Mouse (Mus musculus) CD4-positive, CD25-positive, alpha-beta regulatory T cell, adult 2 months (primary cell): ENCODE results near the gene Pam.

ENCODE experiments used
- DNase-seq: peaks from one replicate; pipeline ENCODE4 v3.0.0-alpha.2; 2012; ENCODE audit warnings: low read depth, low spot score

Pam gene

DNA sequence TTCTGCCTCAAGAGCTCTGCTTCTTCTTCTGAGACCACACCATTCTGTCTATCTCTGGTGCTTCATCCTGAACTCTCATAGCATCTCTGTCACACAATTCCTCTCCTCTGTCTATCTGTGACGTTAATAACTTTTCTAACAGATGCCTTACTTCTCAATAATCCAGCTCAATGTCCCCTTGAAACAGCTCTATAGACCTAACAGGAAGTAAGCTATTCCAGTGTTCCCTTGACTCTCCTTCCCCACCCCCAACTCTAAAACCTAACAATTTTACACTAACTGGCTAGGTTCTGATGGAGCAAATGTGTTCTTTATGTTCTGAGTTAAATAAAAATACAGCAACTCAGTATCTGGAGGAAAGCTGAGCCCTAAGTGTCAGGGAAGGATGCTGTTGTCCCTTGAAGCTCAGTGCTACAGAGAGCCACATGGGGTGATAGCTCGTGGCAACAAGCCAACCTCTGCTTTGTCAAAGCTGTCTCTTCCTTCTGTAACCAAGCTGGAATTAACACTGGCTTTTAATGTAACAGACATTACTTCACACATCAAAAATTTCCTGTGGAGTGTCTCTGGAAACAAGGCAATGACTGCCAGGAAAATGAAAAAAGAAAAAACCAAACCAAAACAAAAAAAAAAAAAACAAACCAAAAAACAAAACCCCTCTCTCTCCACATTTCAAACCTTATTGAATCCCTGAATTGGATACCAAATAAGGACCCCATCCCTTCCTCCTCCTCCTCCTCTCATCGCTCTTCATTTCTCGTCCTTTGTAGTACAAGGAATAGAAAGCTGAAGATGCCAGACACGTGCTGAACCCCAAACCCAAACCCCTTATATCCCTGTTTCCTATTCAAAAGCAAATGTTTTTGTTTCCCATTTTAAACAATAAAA is 261.7 kb downstream of the Pam start:
- DNase-seq, result no peak

DNA sequence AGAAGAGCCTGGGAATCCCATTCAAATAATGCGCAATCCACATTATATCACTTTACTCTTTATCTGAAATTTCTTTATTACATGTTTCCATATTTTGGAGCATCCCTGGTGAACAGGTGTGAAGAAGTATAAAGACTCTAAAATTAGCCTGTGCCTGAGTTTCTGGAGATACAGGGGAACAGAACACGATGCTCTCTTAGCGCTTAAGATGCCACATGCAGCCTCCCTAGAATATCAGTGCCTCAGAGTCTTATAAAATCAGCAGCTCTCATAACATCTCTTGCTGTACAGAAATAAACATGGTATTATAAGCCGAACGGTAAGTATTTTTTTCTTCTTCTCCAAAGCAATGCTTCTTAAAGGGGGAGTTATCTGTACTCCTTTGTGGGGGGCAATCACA is 267.4 kb downstream of the Pam start:
- no peak for DNase-seq

DNA sequence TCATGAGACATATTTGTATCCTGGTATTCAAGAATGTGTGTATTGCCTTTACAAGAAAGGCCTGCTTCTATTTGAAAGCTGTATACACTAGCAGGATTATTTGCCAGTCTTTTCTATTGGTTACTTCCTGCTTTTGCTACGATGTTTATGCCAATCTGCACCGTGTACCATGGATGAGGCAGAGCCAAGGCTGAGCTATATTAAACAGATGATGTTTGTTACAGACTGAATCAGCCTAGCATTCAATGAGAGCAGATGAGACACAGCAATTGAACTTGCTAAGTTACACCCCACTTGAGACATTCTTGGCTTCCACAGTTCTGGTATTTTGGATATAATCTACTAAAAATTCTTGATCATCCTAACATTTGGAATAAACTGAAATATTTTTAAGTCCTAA is 267.9 kb downstream of the Pam start:
- no peak for DNase-seq

- no peak for DNase-seq
These were observed 272.5 kb downstream of the Pam start for GRCm38 (mm10) chr1:97822904-97823303.

- no peak for DNase-seq
These were observed 273.2 kb downstream of the Pam start for GRCm38 (mm10) chr1:97822203-97822602.

DNA sequence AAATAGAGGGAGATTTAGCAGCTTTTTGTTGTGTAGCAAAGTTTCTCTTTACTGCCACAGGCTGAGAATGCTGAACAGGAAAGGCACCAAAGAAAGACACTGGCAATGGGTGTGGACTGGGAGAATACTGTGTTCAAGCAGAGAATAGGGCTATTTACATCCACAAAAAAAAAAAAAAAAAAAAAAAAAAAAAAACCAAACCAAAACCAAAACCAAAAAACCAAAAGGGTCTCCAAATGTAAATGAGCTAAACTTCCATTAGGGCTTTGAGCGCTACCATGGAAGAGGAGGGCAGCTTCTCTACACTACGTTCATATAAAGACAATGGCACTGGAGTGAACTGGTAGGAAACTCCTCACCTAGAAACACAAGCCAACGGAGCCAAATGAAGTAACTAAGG is 274.2 kb downstream of the Pam start:
- DNase-seq, result no peak

GRCm38 (mm10) chr1:97809255-97809912 is 286.1 kb downstream of the Pam start:
- peak; percentile 49 for DNase-seq

GRCm38 (mm10) chr1:97804520-97804919 is 290.9 kb downstream of the Pam start:
- no peak for DNase-seq

DNA sequence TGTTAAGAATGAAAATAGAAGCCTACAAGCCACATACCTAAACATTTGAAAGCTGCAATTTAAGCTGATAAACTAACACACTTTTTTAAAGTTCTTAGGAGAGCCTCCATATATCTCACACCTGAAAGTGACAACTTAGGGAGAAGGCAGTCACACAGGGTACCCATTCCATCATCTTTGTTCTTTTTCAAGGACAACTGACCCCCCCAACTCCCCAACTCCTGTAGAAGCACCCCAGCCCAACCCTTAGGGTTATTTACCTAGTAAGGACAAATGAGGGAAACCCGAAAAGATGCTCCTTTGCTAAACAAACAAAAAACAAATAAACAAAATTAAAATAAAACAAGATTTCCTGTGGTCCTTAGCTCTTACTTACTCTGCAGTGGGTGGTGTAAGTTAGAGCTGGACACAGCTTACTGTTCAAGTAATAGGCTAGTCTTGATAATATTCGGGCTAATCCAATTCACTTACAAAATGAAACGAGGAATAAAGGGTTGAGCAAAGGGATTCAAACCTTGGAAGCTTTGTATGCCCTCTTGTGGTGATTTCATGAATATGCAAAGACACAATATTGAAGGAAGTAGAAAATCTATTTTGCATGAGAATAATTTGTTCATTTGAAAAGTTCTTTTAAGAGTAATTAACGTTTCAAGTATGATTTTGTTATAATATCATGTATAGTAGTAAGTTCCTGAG is 293.1 kb downstream of the Pam start:
- DNase-seq, result peak; percentile 27

DNA sequence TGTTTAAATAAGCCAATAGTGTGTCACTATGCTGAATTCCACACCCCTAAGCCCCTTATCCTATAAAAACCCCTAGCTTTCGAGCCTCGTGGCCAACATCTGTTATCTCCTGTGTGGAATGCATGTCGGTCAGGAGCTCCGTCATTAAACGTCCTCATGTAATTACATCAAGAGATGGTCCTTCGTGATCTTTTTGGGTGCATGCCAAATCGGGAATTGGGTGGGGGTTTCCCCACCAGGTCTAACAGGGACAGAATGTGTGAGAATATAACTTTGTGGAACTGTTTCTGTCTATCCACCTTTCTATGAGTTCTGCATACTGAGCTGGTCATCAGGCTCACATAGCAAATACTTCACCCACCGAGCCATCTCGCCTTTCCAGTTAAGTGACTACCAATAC is 299.5 kb downstream of the Pam start:
- no peak for DNase-seq

DNA sequence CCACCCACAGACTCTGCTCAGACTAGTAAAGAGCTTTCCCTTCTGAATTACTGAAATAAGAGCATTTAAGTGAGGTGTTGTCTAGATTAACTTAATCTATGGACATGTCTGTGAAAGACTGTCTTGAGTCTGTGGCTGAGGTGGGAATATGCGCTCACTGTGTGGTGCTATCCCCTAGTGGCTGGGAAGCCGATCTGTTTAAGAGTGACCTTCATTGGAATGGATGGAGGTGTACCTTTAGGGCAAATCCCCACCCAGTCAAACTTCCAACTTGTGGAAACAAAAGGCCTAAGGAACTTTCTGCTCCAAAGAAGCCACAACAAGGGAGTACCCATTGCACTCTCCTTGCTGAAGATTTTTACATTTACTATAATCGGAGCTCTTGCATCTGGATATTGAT is 301.3 kb downstream of the Pam start:
- DNase-seq, result no peak

DNA sequence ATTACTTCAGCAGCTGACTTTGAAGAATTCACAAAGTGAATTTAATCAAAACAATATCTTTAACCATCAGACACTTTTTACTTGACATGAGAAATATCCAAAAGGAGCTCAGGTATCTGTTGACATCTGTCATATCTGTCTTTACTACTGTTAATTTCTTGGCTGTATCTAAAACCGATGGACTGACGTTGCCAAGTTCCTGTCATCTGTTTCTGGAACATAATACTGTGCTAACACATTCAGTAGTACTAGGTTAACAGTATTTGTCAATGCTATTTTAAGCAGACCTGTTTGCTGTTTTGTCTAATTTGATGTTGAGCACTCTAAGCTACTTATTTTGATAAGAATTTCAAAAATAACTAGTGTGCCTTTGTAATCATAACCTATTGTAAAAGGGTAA is 307.0 kb downstream of the Pam start:
- no peak for DNase-seq

GRCm38 (mm10) chr1:97787674-97788073 is 307.8 kb downstream of the Pam start:
- DNase-seq, result no peak

DNA sequence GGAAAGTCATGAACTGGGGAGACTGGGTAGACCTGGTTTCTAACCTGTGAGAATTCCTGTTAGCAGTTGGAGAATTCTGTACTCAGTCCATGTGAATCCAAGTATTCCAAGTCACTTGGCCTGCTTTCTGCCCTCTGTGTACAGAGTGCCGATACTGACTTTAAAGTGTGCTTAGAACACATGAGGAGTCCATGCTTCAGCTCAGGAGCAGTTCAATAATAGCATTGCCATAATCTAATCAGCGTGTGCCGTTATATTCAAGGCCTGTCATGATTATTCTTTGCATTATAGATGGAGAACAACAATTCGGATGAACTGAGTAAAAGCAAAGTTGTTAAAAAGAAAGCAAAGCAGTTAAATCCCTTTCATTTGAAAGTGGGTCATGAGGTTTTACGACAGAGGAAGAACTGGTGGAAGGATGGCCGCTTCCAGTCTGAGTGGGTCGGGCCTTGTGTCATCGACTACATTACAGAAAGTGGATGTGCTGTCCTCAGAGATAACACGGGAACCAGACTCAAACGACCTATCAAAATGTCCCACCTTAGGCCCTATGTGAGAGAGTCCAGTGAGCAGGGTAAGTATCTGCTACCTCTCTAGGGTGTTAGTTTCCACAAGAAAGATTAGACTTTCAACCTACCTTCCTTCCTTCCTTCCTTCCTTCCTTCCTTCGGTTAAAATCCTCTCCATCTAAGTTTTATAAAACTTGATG is 309.6 kb downstream of the Pam start:
- no peak for DNase-seq

- DNase-seq, result no peak
These were observed 310.5 kb downstream of the Pam start for GRCm38 (mm10) chr1:97784928-97785327.

- no peak for DNase-seq
These were observed 313.8 kb downstream of the Pam start for GRCm38 (mm10) chr1:97781674-97782073.

- no peak for DNase-seq
These were observed 321.5 kb downstream of the Pam start for GRCm38 (mm10) chr1:97773973-97774372.

DNA sequence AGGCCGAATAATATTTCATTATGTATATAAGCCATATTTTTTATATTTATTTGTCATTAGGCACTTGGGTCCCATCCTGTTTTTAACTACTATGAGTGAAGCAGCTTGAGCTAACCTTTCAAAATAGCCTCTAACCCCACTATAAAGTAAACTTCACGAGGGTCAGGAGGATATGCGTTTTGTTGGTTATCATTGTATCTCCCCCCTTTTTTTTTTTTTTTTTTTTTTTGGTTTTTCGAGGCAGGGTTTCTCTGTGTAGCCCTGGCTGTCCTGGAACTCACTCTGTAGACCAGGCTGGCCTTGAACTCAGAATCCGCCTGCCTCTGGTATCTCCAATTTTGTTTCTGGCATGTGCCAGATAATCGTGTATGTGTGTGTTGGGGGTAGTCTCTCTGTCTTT is 322.1 kb downstream of the Pam start:
- DNase-seq, result no peak

DNA sequence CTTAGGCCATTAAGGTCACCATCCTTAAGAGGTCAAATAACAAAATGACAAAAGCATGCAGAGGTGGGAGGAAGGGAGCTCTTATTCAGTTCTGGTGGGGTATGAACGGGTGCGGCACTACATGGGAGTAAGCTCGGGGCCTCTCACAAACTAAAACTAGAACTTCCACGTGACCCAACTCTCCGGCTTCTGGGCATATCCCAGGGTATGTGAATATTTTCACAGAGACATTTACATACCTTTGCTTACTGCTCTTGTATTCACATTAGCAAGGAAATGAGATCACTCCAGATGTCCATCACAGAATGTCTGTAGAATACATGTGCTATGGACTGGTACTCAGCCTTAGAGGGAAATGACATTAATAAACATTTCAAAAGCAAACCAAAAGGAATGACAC is 323.7 kb downstream of the Pam start:
- DNase-seq, result no peak

GRCm38 (mm10) chr1:97771118-97771517 is 324.3 kb downstream of the Pam start:
- no peak for DNase-seq

- DNase-seq, result peak; percentile 97
These were observed 325.3 kb downstream of the Pam start, which contains the start of the genes Gin1 and Ppip5k2 for GRCm38 (mm10) chr1:97769904-97770753. TSS of gene Gin1 (plus strand) at chr1:97770172. TSS of gene Ppip5k2 (minus strand) at chr1:97770411.
